Mouse (Mus musculus): ENCODE data around the gene Nudt6. TPM values are rescaled to one million over a fixed set of nuclear protein-coding genes. Genes with fewer than 3 reads are reported as not detected.
A peak's percentile ranks its signal among the peaks of the same experiment; 100 is the strongest.

Nudt6 gene
- total RNA-seq (2021): 10 to 100 TPM; 23.5 to 25.4 TPM
- long read RNA-seq, experiment 1, transcript Nudt6-202 (5 exons, 1,070 nt): minor isoform, 12 of 78 reads
- long read RNA-seq, experiment 1, transcript Nudt6-201 (5 exons, 1,155 nt): major isoform, 15 of 78 reads
- long read RNA-seq, experiment 1, partial matches to known transcripts: 0 of 78 reads
- long read RNA-seq, experiment 1, other reads (novel, unspliced or antisense): 48 of 78 reads
- long read RNA-seq, experiment 2, transcript Nudt6-201 (5 exons, 1,155 nt): major isoform, 23 of 87 reads
- long read RNA-seq, experiment 2, partial matches to known transcripts: 2 of 87 reads
- long read RNA-seq, experiment 2, other reads (novel, unspliced or antisense): 57 of 87 reads

DNA sequence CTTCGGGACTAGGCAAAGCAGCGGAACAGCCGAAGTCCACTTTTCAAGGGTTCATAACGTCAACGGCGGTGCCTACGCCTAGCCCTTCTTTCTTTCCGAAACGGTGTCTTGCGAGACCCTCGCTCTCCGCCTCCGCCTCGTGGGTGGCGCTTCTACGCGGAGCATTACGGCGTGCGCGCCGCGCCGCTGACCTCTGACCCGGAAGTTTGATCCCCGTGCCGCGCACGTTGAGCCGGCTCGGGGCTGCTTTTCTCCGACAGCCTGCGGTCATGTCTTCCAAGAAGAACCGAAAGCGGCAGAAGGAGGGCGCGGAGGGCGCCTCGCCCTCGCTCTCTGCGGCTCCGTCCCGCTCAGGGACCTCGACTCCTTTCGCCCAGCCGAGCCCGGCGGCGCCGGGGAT lies at the start of gene Nudt6:
TSS of gene Nudt6 (minus strand) at position 140 of the 400 bp plus-strand sequence.
- intact Hi-C loops (cut with DNase I): no loop called here
- peak; percentile 81 to 83 for DNase-seq

DNA sequence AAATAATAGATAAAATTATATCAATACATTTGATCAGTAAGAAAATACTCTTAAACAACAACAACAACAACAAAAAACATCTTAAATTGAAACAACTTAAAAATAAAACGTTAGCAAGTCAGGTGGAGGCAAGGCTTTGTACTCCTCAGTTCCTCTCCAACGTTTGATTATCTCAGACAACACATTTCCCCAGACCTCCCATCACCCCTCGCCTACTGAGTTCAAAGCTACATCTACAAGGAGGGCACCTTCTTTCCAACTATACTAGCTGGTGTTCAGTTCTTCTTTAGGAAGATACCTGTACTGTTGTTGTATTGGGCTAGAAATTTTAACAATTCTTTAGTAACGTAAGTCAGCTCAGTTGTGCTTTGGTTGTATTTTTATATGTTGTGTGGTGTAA lies 49.3 kb upstream of the Nudt6 start:
- DNase-seq: no peak
- intact Hi-C loops (cut with DNase I): loop anchor here (5.0 kb wide), 1 partner anchor 733 kb away; no protein-coding TSS in a partner anchor

DNA sequence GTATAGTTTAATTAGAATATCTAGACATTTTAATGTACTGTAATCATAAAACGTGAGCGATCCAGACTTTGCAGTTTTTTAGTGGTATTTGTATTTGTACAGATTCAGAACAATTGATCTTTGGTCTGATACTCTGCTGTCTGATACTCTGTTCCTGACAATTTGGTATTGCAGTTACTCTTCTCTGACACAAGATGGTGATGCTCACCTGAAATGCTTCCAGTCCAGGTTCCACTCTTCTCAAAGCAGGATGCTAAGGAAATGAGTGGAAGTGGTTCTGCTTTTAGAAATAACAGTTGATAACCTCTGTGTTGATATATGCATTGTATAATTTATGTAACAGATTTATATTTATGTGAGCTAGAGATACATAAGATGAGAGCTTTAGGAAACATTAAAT lies 48.2 kb upstream of the Nudt6 start:
- no peak for DNase-seq
- intact Hi-C loops (cut with DNase I): loop anchor here (5.0 kb wide), 1 partner anchor 734 kb away; no protein-coding TSS in a partner anchor

DNA sequence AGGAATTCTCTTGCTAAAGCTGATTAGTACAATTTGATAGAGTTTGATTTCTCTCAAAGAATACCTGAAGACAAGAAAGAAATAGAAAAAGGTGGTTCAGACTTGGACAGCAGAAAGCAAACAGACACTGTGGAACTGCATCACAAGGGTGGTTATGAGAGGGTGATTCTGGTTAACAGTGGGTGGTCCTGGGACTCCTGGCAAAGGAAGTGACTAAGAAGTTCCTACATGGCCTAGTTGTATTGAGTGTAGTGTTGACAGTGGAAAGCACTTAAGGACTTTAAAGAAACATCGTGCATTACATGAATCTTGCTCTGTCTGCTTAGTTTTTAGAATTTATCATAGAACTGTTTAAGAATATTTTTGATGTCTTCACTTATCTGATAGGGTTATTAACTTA lies 36.0 kb upstream of the Nudt6 start:
- no peak for DNase-seq
- intact Hi-C loops (cut with DNase I): no loop called here

DNA sequence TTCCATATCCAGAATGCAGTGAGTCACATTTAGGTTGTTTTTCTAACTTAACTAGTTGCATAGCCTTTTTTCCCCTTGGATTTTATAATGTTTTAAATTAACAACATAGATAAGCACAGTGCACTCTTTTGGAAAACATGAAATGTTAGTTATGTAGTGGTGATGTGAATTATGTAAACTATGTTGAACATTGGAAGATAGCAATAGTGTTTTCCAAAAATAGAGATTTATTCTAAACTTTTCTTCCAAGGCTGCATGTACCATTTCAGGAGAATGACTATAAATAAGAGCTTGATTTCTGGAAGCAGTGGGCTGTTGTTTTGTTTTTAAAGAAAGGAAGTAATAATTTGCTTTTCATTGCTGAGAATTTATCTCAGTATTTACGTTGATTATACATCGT lies 23.4 kb upstream of the Nudt6 start:
- intact Hi-C loops (cut with DNase I): no loop called here
- DNase-seq: no peak

DNA sequence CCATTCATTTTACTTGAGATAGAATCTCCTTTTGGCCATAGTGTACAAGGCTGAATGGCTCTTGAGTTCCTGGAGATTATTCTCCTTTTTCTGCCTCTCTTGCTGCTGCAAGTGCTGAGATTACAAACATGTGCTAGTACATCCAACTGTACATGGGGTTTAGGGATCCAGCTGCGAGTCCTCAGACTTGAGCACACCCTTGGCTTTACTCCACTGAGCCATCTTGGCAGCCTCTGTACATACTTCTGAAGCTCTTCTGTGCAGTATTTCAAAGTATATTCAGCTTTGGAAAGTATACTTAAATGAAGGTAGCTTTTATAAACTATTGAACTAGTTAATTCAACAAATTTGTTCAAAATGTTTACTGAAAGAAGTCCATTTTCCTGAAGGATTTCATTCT lies 19.8 kb upstream of the Nudt6 start:
- intact Hi-C loops (cut with DNase I): no loop called here
- no peak for DNase-seq

DNA sequence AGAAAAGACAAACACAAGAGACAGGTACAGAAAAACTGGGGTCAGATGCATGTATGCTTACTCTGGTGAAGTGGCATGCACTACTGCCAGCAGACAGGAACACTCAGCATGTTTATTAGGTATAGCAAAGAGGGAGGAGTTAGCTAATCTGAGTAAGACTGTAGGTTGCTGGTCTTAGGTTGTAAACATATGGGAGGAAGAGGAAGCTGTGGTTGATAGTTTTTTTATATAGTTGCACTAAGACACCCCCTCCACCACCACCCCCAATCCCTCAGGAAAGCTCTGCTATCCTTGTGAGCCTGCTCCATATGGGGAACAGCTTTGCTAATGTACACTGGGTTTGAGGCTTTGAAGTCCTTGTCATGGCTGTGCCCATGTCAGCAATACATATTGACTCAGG lies 10.3 kb upstream of the Nudt6 start:
- no peak for DNase-seq
- intact Hi-C loops (cut with DNase I): no loop called here

DNA sequence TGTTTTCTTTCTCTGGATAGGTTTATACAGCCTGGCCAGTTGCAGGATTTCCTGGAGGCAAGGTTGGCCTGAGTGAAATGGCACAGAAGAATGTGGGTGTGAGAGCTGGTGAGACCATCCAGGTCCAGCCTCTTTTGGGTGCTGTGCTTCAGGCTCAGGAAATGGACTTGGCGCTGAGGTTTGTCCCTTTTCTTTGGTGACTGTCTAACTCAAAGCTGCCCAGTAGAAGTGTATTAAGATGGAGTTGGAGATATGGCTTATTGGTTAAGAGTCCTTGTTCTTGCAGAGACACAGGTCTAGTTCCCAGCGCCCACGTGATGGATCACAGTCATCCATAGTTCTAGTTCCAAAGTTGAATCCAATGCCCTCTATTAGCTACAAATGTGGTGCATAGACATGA lies 6.1 kb upstream of the Nudt6 start:
- DNase-seq: no peak
- intact Hi-C loops (cut with DNase I): no loop called here

DNA sequence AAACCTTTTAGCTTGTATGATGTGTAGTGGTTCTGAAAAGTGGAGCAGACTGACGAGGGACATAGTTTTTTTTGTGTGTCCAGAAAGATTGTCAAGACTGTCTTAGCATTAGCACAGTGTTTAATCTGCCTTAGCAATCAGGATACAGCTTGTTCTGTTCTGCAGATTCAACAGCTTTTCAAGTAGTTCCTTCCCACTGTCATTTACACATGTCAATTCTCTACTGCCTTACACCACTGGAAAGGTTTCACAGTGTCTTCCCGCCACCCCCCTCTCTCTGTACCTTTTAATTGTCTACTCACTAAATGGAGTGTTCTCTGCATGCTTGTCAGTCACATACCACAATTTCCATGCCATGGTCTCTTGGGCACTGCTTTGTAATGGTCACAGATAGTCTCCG lies 1.2 kb upstream of the Nudt6 start:
- intact Hi-C loops (cut with DNase I): no loop called here

DNA sequence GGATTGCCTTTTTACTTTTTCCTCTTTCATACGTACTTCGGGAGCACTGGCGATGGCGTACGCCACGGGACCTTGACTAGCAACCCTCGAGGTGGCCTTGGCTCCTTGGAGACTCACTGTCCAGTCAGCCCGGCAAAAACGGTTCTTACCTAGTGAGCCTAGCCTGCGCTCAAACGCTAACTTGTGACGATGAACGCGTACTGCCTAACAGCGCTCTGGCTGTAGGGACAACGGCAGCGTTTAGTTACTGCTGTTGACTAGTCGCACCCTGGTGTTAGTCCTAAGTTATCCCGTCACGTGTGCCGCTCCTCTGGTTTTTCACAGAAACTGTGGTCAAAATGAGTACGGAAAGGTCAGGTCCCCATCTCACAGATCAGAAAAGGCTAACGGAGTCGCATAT lies 630 bp upstream of the Nudt6 start:
- intact Hi-C loops (cut with DNase I): no loop called here
- peak in 1 of 2 experiments; percentile 18 for DNase-seq

More for the DNA sequence above, 1.2 kb upstream of the Nudt6 start:
- no peak for DNase-seq

DNA sequence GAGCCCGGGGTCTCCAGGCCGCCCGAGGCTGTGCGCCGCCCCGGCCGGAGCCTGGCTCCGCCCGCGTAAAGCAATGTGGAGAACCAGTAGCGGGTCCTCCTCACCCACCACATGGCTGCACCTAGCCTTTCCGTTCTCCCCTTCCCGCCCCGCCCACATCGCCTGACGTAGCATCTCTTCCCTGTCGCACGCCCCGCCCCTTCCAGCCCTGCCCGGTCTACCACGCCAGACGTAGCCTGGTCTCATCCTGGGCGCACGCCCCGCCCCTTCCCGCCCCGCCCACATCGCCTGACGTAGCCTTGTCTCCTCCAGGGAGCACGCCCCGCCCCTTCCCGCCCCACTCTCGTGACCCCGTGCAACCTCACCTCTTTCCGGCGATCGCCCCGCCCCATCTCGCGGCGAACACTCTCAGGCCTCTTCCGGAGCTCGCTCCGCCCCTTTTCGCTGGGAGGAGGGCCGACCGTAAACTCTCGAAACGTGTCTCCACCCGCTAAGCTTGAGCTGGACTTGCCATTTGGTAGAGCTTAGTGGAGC lies 486 bp downstream of the Nudt6 start, which contains the start of gene Spata5:
TSS of gene Spata5 (plus strand) at position 439 of the 534 bp plus-strand sequence.
- intact Hi-C loops (cut with DNase I): no loop called here
- peak; percentile 94 to 95 for DNase-seq

DNA sequence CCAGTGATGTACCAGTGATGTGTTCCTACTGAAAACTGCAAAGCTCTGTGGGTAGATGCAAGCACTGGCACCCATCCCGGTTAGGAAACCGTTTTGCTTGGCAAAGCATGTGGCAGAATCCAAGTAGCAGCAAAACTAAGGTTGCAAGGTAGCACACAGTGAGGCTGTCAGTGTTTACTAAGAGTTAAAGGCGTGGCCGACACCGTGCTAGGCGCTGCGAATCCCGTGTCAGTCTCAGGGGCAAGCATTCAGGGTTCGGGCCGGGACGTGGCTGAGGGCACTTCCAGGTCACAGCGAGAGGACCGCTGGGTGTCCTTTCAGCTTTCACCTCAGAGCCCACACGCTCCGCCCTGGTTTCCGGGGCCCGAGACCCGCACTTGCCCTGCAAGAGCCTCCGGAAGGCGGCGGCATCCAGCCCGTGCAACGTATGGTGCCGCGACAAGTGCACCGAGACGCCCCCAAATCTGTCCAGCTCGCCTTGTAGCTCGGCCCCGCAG lies 1.0 kb downstream of the Nudt6 start:
- peak in 1 of 2 experiments; percentile 58 for DNase-seq
- intact Hi-C loops (cut with DNase I): no loop called here

DNA sequence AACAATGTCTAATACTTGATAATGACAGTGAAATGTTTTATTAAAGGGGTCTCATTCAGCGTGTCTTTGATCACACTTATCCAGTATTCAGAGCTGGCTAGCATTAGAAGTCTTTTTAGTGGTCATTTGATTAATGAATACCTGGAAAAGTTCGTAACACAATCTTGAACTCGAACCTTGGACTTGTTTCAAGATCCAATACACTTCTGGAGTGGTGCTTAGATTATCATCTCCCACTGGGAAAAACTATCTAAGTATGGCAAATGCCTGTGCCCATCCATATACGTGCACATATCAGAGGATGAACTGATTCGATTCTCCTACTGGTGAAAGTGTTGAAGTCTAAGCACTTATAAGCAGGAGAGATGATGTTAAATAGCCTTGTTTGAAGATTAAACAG lies 1.7 kb downstream of the Nudt6 start:
- intact Hi-C loops (cut with DNase I): no loop called here
- no peak for DNase-seq

DNA sequence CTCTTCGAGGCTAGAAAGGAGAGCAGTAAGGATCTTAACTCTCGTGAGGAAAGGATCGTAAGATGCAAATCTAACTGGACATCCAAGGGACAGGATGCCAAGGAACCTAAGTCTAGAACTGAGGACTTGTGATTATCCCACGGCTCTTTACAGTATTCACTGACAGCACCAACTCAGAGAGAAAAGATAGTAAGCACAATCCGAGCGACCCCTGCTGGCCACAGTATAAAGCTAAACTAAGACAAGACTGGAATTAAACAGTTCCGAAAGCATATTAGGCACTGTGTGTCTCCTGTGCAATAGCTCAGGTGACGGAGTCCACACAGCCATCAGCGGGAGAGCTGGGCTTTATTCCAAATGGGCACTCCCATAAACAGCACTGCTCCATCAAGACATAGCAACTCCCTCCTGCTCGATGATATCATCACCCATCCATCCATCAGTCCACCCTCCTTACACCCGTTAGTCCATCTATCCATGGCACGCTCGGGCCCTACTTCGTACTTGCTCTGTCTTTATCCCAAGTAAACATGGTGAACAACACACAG lies 5.5 kb downstream of the Nudt6 start:
- DNase-seq: peak; percentile 70 to 73
- intact Hi-C loops (cut with DNase I): loop anchor here (2.0 to 5.0 kb wide), 2 partner anchors 74 to 197 kb away; no protein-coding TSS in a partner anchor

DNA sequence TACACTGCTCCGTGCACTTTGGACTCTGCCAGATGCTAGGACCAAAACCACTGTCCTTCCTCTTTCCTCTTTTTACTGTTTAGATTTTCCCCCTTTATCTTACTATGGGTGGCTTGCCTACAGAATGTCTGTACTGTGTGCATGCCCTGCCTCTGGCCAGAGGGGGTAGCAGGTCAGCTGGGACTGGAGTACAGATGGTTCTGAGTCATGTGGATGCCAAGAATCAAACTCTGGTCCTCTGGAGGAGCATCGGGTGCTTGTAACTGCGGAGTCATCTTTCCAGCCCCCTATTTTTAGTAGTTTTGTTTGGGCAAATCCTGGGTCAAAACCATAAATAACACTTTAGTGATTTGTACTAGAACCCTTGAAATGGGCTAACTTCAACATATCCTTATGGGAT lies 6.6 kb downstream of the Nudt6 start:
- intact Hi-C loops (cut with DNase I): loop anchor here (2.0 to 5.0 kb wide), 2 partner anchors 67 to 196 kb away; no protein-coding TSS in a partner anchor
- no peak for DNase-seq

DNA sequence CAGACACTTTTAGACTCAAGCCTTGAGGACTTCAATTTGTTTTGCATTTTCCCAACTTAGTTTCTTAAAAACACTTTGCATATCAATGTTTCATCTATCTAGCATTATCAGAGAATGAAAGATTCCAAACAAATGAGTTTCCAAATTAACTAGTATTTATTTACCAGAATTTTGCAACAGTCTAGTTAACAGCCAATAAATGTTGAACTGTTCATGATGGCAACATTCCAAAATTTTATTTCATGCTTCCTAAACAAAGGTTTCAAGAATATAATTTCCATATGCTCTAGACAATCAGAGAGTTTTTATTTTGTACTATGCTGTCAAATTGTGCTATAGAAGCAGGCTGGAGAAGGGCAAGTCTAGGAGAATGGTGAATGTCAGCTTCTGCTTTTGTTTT lies 12.4 kb downstream of the Nudt6 start:
- intact Hi-C loops (cut with DNase I): no loop called here

DNA sequence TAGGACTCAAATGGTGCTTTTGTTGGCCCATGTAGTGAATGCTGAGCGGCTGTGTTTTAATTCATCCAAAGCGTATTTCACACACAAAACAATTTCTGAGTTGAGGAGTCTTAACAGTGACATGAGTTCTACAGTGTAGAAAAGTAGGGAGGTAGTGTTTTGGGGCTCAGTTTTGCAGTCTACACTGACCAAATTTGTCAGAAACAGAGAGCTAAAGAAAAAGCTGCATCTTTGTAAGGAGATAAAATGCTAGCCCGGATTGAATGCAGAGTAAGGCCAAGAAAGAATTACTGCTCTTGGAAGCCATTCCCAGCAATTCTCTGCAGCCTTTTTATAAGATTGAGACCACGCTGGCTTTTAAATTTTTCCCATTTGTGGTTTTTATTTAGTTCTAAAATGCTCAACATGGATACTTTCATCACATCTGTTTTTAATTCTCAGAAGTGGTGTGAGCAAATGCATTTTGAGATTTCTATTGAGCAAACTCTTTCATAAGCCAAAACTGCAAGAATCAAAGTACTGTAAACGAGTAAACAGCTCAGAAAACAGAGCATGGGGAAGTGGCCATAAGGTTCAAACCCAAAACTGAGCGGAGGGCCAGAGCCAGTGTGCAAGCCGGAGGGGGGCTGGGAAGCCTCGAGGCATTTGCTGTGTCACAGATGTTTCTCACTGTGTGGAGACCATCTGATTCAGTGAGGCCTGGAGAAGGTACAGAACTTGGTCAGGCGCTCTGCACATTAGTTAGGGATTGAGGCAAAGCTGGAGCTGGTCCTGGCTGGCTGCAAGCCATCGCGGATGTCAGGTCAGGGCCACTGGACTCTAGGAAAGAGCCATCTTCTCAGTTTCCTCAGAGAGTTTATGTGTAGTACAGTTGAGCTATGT lies 18.0 kb downstream of the Nudt6 start:
- intact Hi-C loops (cut with DNase I): no loop called here

More for the DNA sequence above, 12.4 kb downstream of the Nudt6 start:
- no peak for DNase-seq

DNA sequence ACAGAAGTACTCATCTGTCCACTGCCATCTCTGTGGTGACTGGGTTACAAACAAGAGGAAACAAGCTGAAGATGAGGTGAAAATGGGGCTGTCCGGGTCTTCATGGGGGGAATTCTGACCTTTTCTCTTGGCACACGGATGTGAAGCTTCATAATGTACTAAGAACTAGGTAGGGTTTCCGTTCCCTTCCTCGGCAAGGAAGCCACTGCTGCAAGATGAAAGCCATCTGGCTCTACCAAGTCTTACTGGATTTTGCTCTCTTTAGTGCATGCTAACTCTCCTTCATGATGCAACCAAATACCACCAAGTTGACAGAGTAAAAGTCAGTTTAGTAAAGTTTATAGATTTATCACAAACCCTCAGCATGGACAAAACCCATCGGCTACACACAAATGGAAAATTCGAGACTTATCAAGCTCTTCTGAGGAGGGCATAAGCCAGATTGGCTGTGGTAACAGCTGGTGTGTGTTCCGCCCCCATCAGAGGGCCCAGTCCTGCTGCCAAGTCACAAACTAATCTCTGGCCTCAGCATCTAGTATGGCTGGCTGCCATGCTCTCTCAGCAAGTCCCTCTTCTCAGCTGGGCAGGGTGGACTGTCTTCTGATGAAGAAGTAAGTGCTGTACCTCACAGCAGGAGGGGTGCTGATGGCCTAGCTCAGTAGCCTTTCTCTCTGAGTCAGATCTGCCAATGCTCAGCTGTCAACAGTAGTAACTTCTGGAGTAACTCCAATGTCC lies 21.2 kb downstream of the Nudt6 start:
- peak; percentile 66 to 68 for DNase-seq
- intact Hi-C loops (cut with DNase I): no loop called here

More for the DNA sequence above, 18.0 kb downstream of the Nudt6 start:
- peak; percentile 69 to 74 for DNase-seq

DNA sequence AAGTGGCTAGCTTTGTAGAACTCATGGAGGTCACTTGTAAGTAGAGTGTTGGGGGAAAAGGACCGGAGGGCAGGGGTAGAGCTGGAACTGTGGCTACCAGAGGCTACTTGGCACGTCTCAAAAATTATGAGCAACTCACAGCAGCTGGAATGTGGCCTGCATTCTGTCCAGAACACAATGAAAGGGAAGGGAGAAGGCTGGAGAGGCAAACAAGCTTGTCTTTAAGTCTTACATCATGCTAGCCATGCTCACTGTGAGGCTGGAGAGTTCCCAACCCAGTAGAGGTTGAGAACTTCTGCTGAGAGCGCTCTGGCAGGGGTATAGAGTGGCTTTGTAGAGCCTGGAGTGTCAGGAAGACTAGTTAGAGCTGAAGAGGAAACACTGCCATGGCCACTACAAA lies 22.4 kb downstream of the Nudt6 start:
- intact Hi-C loops (cut with DNase I): no loop called here
- no peak for DNase-seq
